Mouse (Mus musculus) thymus, postnatal 10 days (tissue): ENCODE results near the gene Lypla2.
"Not testable (repeated sequence)": the region's sequence is repeated elsewhere in the genome, so short reads cannot be mapped to it uniquely, and the experiment has no call there.

Experiments
- DNase-seq, 2 experiments: peaks; one replicate each; pipeline ENCODE4 v3.0.0; 2021; ENCODE audit warnings: low spot score in 2 of 2

Gene Lypla2

GRCm38 (mm10) chr4:135949475-135949874, 23.0 kb downstream of the Lypla2 start:
- no peak for DNase-seq

GRCm38 (mm10) chr4:135948142-135948541, 24.3 kb downstream of the Lypla2 start:
- DNase-seq: no peak

GRCm38 (mm10) chr4:135946659-135947301, 25.6 kb downstream of the Lypla2 start:
- DNase-seq: no peak

- DNase-seq: peak; percentile 90 to 94
Observed at GRCm38 (mm10) chr4:135946278-135946658, 26.2 kb downstream of the Lypla2 start, which contains the start of gene Hmgcl. Gene Hmgcl (plus strand): TSS chr4:135946448.

- DNase-seq: no peak
Observed at GRCm38 (mm10) chr4:135945706-135946105, 26.7 kb downstream of the Lypla2 start.

- no peak for DNase-seq
Observed at GRCm38 (mm10) chr4:135943389-135943788, 29.0 kb downstream of the Lypla2 start.

GRCm38 (mm10) chr4:135942193-135942592, 30.2 kb downstream of the Lypla2 start:
- no peak for DNase-seq

- DNase-seq: not testable (repeated sequence)
Observed at GRCm38 (mm10) chr4:135941026-135941425, 31.4 kb downstream of the Lypla2 start.

- no peak for DNase-seq
Observed at GRCm38 (mm10) chr4:135938858-135939257, 33.6 kb downstream of the Lypla2 start.

- DNase-seq: no peak
Observed at GRCm38 (mm10) chr4:135935502-135935901, 36.9 kb downstream of the Lypla2 start.

GRCm38 (mm10) chr4:135934708-135935500, 37.5 kb downstream of the Lypla2 start:
- no peak for DNase-seq

GRCm38 (mm10) chr4:135931832-135932231, 40.6 kb downstream of the Lypla2 start:
- DNase-seq: peak in 1 of 2 experiments; percentile 45

GRCm38 (mm10) chr4:135930239-135930638, 42.2 kb downstream of the Lypla2 start:
- no peak for DNase-seq

GRCm38 (mm10) chr4:135929828-135930227, 42.6 kb downstream of the Lypla2 start:
- DNase-seq: no peak

- no peak for DNase-seq
Observed at GRCm38 (mm10) chr4:135929405-135929804, 43.0 kb downstream of the Lypla2 start.

- no peak for DNase-seq
Observed at GRCm38 (mm10) chr4:135928376-135928775, 44.0 kb downstream of the Lypla2 start.

GRCm38 (mm10) chr4:135926861-135927260, 45.6 kb downstream of the Lypla2 start:
- DNase-seq: no peak

GRCm38 (mm10) chr4:135926195-135926808, 46.1 kb downstream of the Lypla2 start:
- DNase-seq: no peak

GRCm38 (mm10) chr4:135925341-135925740, 47.1 kb downstream of the Lypla2 start:
- no peak for DNase-seq

GRCm38 (mm10) chr4:135924418-135924817, 48.0 kb downstream of the Lypla2 start:
- no peak for DNase-seq

- no peak for DNase-seq
Observed at GRCm38 (mm10) chr4:135922190-135922589, 50.2 kb downstream of the Lypla2 start.

GRCm38 (mm10) chr4:135921257-135922120, 50.9 kb downstream of the Lypla2 start:
- no peak for DNase-seq
